Mouse (Mus musculus): Measurements from ENCODE around the gene Vasp.

DNA sequence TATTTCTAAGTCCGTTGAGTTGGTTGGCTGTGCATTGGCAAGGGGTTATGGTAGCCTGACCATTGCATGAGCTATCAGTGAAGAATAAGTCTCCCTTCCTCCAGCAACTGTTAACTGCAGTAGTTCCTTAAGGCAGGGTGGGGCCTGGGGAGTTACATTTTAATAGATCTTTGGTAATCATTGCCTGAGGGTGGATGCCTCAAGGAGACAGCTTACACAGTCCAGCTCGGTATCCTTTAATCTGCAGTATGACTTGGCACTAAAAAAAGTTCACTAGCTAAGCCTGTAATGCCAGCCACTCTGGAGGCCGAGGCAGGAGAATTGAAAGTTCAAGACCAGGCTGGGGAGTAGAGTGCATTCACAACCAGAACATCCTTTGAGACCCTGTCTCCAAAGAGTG lies 39.8 kb downstream of the Vasp start:
- TF ChIP-seq CTCF (IDR thresholded peaks at IDR 0.05; ENCODE audit: low read depth, low read length) (no peak), POLR2A (IDR thresholded peaks at IDR 0.05; ENCODE audit: borderline replicate concordance, low read depth, low read length) (no peak)

Data from bone marrow macrophage, adult 2 months (primary cell).